Mouse (Mus musculus) small intestine, adult 2 months (tissue): Measurements from ENCODE around the gene Cacna1g. TPM values are rescaled to one million over a fixed set of nuclear protein-coding genes. Genes with fewer than 3 reads are reported as not detected.

Experiments used
- H3K27ac ChIP-seq: fragments of 200-500 bp; 2 replicates; pipeline ENCODE4 v1.5.1; 2012; ENCODE audit warnings: low read depth, low read length, control low read depth, inconsistent platforms; ENCODE audit not compliant: insufficient read depth
- H3K27me3 ChIP-seq: fragments of 200-500 bp; 2 replicates; pipeline ENCODE4 v1.6.1; 2012; ENCODE audit warnings: mild to moderate bottlenecking, moderate library complexity, low read length, inconsistent platforms; ENCODE audit not compliant: control insufficient read depth, insufficient read depth
- H3K36me3 ChIP-seq: fragments of 200-500 bp; 2 replicates; pipeline ENCODE4 v1.6.1; 2012; ENCODE audit warnings: mild to moderate bottlenecking, low read length, control low read depth, inconsistent platforms; ENCODE audit not compliant: control insufficient read depth, insufficient read depth
- H3K4me1 ChIP-seq: fragments of 200-500 bp; 2 replicates; pipeline ENCODE4 v1.6.1; 2012; ENCODE audit warnings: low read length, inconsistent platforms, mixed read lengths; ENCODE audit not compliant: control insufficient read depth, insufficient read depth, insufficient read length
- H3K4me3 ChIP-seq: fragments of 200-500 bp; 2 replicates; pipeline ENCODE4 v1.5.1; 2012; ENCODE audit warnings: low read depth, mild to moderate bottlenecking, control low read depth, inconsistent platforms, low read length, moderate library complexity
- CTCF ChIP-seq: fragments of 200-500 bp; IDR thresholded peaks from 2 replicates; pipeline ENCODE4 v1.5.1; 2012; ENCODE audit warnings: low read depth, mild to moderate bottlenecking, control low read depth, inconsistent platforms, low read length, moderate library complexity, mixed read lengths; ENCODE audit not compliant: insufficient replicate concordance, insufficient read length; ENCODE audit errors: extremely low read depth
- POLR2A ChIP-seq: fragments of 200-500 bp; IDR thresholded peaks from 2 replicates; pipeline ENCODE4 v1.6.1; 2012; ENCODE audit warnings: low read depth, mild to moderate bottlenecking, control low read depth, inconsistent platforms, low read length, moderate library complexity
- WGBS: fragments of 180-500 bp; shearing (Covaris S2); methylation state at CpG from one replicate; pipeline ENCODE4 v1.1.7; 2018; 5-methylcytosine and 5-hydroxymethylcytosine counted together
- polyA plus RNA-seq: library from polyadenylated mRNA; depleted of rRNA; stranded (reverse); fragments of >200 nt; gene quantifications from 2 replicates; pipeline ENCODE4 v1.2.3, GENCODE M21; 2012; rRNA removed

Cacna1g gene
- 6.9 and 10.7 TPM in 2 replicates for polyA plus RNA-seq

DNA sequence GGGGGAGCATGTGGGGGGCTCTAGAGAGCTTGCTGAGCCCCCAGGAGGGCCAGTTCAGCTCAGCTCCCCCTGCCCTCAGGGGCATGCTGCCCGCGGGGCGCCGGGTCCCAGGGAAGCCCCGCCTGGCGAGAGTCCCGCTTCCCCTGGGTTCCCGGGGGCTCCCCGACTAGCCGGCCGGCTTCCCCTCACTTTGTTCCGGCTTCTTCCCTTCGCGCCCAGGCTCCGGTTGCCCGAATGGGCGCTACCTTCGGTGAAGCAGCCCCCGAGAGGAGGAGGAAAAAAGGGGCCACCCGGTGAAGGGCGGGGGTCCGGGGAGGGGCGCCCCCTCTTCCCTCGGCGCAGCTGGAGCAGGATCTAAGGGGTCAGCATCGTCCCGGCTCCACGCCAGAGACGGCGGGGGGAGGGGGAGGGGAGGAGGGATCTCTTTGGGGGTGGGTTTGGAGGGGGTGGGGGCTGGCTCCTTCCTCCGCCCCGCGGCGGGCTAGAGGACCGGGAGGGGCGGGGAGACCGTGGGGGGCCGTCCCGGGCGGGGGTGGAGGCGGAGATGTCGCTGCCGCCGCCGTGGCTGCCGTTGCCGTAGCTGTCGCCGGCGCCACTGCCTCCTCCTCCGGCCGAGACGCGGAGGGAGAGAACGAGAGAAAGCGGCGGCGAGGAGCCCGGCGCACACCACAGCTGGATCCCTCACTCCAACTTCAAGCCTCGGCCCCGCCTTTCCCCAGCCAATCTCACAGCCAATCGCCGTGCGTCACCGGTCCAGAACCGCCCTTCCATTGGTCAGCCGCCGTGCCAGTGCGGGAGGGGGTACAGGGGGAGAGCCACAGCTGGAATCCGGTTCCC lies at the start of gene Cacna1g:
Gene Cacna1g (minus strand): TSS at position 492 of the 837 bp plus-strand sequence.
- WGBS: 0% methylated on average over 65 of the region's 71 CpGs
- Histone ChIP-seq H3K27ac (no peak within 1 kb of the TSS), H3K27me3 (peaks cover 49% of the 10 kb centered on the region), H3K4me1 (peaks cover 7% of the 10 kb centered on the region), H3K36me3 (no peaks in the 10 kb centered on the region), H3K4me3 (peak within 1 kb of the TSS; percentile 56)
- TF ChIP-seq POLR2A (no peak), CTCF (no peak)

DNA sequence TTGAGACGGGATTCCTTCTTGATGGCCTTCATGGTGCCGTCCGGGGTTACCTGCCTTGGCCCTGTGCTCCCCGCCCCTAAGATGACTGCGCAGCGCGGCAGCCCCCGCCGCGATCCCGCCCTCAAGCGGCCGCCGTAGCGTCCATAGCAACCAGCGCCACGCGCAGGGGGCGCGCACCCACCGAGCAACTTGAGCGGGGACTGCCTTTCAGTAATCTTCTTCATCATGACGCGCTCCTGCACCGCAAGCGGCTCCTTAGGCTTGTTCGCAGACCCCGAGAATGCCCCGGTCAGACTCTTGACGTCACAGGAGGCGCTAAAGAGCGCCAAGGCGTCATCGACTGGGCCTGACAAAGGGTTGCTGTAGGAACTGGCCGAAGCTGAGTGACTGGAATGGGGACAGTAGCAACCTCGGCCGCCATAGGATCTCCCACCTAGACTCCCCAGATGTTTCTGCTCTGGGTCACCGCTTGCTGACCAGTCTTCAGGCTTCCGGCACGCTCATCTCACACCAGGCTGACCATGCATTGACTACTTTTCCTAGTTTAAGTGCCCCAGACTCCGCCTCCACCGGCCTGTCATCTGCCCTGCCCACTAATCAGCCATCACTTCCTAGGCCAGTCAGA lies 47.3 kb upstream of the Cacna1g start, which contains the start of gene Mycbpap:
Gene Mycbpap (minus strand): TSS at position 524 of the 625 bp plus-strand sequence.
- TF ChIP-seq POLR2A: no peak
- TF ChIP-seq CTCF: no peak
- Histone ChIP-seq H3K27me3 (no peaks in the 10 kb centered on the region), H3K27ac (no peak within 1 kb of the TSS), H3K4me3 (peak within 1 kb of the TSS; percentile 77), H3K36me3 (no peaks in the 10 kb centered on the region), H3K4me1 (no peaks in the 10 kb centered on the region)
- 3% methylated on average over 42 of the region's 42 CpGs for WGBS

DNA sequence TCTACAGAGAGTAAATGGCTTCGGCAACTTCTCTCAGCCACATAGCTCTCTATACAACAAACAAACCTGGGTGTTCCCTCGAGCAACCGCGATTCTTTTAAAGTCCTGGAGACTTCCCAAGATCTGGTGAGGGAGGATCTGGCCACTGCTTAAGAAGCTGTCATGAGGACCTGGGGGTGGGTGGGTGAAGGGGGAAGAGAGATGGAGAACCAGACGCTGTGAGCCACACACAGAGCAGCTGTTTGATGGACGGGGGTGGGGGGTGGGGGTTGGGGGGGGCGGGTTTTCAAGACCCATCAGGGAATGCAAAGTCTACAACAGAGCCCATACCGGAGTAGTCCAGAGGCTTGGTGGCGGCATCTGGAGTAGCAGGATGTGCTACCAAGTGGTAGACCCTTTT lies 39.5 kb upstream of the Cacna1g start:
- no peaks in the 10 kb centered on the region for H3K36me3 ChIP-seq
- H3K4me1 ChIP-seq: peaks cover 8% of the 10 kb centered on the region; the same call in 1 of the 2 replicates
- H3K27me3 ChIP-seq: no peaks in the 10 kb centered on the region
- 63% methylated on average over 9 of the region's 9 CpGs for WGBS
- no peak overlapping the region for H3K4me3 ChIP-seq
- H3K27ac ChIP-seq: no peak overlapping the region
- TF ChIP-seq POLR2A (no peak), CTCF (no peak)

- WGBS: 36% methylated on average over 10 of the region's 10 CpGs
- Histone ChIP-seq H3K4me1 (peaks cover 16% of the 10 kb centered on the region; the same call in 1 of the 2 replicates), H3K4me3 (no peak overlapping the region), H3K36me3 (no peaks in the 10 kb centered on the region), H3K27me3 (no peaks in the 10 kb centered on the region), H3K27ac (no peak overlapping the region)
- TF ChIP-seq POLR2A (no peak), CTCF (no peak)
Measured at GRCm38 (mm10) chr11:94508976-94509375, 35.0 kb upstream of the Cacna1g start.

GRCm38 (mm10) chr11:94501482-94501881 lies 27.5 kb upstream of the Cacna1g start:
- WGBS: 84% methylated on average over 8 of the region's 8 CpGs
- H3K36me3 ChIP-seq: no peaks in the 10 kb centered on the region
- H3K27me3 ChIP-seq: 0 out of 2 replicates have a peak, but pooled peaks cover 4% of the 10 kb centered on the region
- no peak for TF ChIP-seq POLR2A
- no peak for TF ChIP-seq CTCF
- no peak overlapping the region for H3K27ac ChIP-seq
- H3K4me1 ChIP-seq: peaks cover 20% of the 10 kb centered on the region
- no peak overlapping the region for H3K4me3 ChIP-seq

DNA sequence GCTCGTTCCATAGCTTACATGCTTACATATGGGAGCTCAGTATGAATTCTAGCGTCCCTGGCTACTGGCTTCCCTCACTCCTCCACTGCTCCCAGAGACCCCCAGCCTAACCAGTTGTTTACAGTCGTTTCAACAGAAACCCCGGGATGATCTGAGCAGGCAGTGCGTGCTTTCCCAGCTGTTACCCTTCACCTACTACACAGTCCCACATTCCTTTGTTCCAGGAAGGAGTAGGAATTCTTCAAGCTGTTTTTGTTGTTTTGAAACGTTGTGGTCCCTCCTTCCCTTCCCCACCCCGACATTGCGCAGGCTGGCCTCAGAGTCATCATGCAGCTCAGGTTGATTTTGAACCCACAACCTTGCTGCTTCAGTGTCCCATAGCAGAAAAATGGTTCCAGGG lies 26.4 kb upstream of the Cacna1g start:
- 0 out of 2 replicates have a peak, but pooled peaks cover 4% of the 10 kb centered on the region for H3K27me3 ChIP-seq
- no peaks in the 10 kb centered on the region for H3K36me3 ChIP-seq
- 38% methylated on average over 8 of the region's 8 CpGs for WGBS
- H3K4me3 ChIP-seq: no peak overlapping the region
- TF ChIP-seq POLR2A (no peak), CTCF (no peak)
- peaks cover 20% of the 10 kb centered on the region for H3K4me1 ChIP-seq
- H3K27ac ChIP-seq: no peak overlapping the region

GRCm38 (mm10) chr11:94499661-94500152 lies 25.7 kb upstream of the Cacna1g start, which contains the start of gene Epn3:
TSS of gene Epn3 (minus strand) at chr11:94499974.
- TF ChIP-seq CTCF (no peak), POLR2A (no peak)
- under 1% methylated on average over 26 of the region's 26 CpGs for WGBS
- Histone ChIP-seq H3K27ac (no peak within 1 kb of the TSS), H3K36me3 (no peaks in the 10 kb centered on the region), H3K4me3 (peak within 1 kb of the TSS; percentile 60), H3K4me1 (peaks cover 18% of the 10 kb centered on the region), H3K27me3 (0 out of 2 replicates have a peak, but pooled peaks cover 4% of the 10 kb centered on the region)
